Mouse (Mus musculus): ENCODE results near the gene Fxr1. TPM values are rescaled to one million over a fixed set of nuclear protein-coding genes. Genes with fewer than 3 reads are reported as not detected.

Fxr1 gene
- polyA plus RNA-seq, 1 experiment from 2014 or later: 57.8 TPM

Other genes with a start within 250 kb of the Fxr1 start
- 50.7 and 55.0 TPM in 2 replicates for gene Ttc14, start 220.1 kb upstream of the Fxr1 start, polyA plus RNA-seq (2016; fragmentation: Nextera tagmentation; extraction: Ambion mirVana)
- 5.8 and 6.2 TPM in 2 replicates for gene Ccdc39, start 175.6 kb upstream of the Fxr1 start, polyA plus RNA-seq (2016; fragmentation: Nextera tagmentation; extraction: Ambion mirVana)
- 170 and 172 TPM in 2 replicates for gene Dnajc19, start 61.4 kb downstream of the Fxr1 start, polyA plus RNA-seq (2016; fragmentation: Nextera tagmentation; extraction: Ambion mirVana)